In the genomic region with DNA sequence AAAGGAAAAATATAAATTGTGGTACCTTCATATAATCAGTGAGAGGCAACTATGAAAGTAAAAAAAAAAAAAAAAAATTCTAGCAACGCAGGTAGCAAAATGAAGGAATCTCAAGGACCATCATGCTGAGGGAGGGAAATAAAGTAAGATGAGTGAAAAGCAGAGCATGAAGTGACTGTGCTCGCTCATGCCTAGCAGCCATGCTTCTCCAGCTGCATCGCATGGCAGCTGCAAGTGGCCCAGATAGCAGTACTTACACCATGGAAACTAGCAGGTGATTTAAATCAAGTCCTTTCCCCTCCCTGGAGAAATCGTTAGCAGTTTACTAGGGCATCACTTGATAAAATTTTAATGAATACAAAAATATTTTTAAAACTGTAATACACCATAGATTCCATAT, we compare ENCODE assay signal across 17 mouse cellular contexts.
"Had no signal": no experiment of that assay in that cellular context is flagged by ENCODE, and none has a peak within 500 bp of the region (broad histone marks: within the 10 kb centered on the region; RNA-seq: fewer than 3 reads in every experiment).

No protein-coding gene starts in this region.

- H3K27me3 ChIP-seq: midbrain, embryonic 12.5 days; neural tube, embryonic 13.5 days; neural tube, embryonic 15.5 days had no signal

- H3K9me3 ChIP-seq: midbrain, embryonic 10.5 days; midbrain, embryonic 12.5 days; neural tube, embryonic 13.5 days; neural tube, embryonic 15.5 days had no signal

- ATAC-seq: midbrain, embryonic 16.5 days had no signal

- H3K9ac ChIP-seq: liver, embryonic 14.5 days; lung, embryonic 14.5 days; midbrain, embryonic 12.5 days; neural tube, embryonic 13.5 days; neural tube, embryonic 15.5 days had no signal

- H3K4me1 ChIP-seq: midbrain, embryonic 12.5 days; neural tube, embryonic 13.5 days; neural tube, embryonic 15.5 days had no signal

- H3K4me2 ChIP-seq: lung, embryonic 14.5 days; midbrain, embryonic 12.5 days; neural tube, embryonic 13.5 days; neural tube, embryonic 15.5 days had no signal

- H3K27ac ChIP-seq: liver, embryonic 14.5 days; midbrain, embryonic 10.5 days; midbrain, embryonic 12.5 days; neural tube, embryonic 13.5 days; neural tube, embryonic 15.5 days had no signal

- H3K36me3 ChIP-seq: midbrain, embryonic 10.5 days; midbrain, embryonic 12.5 days; neural tube, embryonic 13.5 days; neural tube, embryonic 15.5 days had no signal

- DNase-seq: lung, adult 18-20 months; lung, embryonic 14.5 days; lung, postnatal 10 days; lung, postnatal 4 days; midbrain, embryonic 14.5 days; right cerebral cortex, adult 18-20 months; right cerebral cortex, postnatal 14 days; thymus, adult 18-20 months; thymus, postnatal 14 days; thymus, postnatal 36 days had no signal

- H3K4me3 ChIP-seq: midbrain, embryonic 10.5 days; midbrain, embryonic 12.5 days; myocyte; neural tube, embryonic 13.5 days; neural tube, embryonic 15.5 days had no signal
